Mouse (Mus musculus) retina, embryonic 14.5 days (tissue): ENCODE data around the gene Znrf3.
A peak's percentile ranks its signal among the peaks of the same experiment; 100 is the strongest.

Experiments used
- DNase-seq: peaks from one replicate; pipeline ENCODE4 v3.0.0-alpha.2; 2015; ENCODE audit warnings: low spot score

The Znrf3 gene

DNA sequence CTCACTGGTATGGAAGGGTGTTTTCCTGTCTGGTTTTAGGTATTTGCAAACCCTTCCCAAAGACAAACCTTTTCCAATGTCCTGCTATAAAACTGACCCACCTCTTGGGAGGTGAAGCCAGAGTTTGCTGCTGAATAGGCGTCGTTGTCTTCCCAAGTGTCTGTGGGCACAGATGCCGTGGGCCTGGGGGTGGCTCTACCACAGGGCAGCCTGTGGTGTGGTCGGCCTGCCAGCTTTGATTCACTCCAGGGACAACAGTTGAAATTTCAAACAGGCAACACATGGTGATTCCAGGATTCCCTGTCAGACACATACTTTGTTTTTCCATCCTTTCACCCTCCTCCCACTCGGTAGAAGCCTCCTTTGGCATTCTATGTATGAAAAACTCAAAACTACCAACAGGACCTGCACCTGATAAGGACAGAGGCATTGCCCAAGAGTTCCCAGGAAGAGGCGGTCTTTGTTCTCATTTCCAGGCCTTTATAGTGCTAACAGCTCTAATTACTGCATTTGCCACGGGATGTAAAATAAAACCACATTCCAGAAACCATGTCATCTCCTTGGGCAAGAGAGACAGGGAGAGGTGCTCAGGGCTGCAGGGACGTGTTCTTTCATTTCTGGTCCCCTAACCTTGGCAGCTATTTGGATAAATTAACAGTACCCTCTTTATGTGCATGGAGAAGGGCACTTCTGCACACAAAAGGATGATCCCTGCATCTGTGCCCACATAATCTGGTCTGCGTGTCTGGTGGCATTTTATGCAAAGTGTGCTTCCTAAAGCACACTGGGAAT, 173.2 kb downstream of the Znrf3 start:
- DNase-seq: no peak

DNA sequence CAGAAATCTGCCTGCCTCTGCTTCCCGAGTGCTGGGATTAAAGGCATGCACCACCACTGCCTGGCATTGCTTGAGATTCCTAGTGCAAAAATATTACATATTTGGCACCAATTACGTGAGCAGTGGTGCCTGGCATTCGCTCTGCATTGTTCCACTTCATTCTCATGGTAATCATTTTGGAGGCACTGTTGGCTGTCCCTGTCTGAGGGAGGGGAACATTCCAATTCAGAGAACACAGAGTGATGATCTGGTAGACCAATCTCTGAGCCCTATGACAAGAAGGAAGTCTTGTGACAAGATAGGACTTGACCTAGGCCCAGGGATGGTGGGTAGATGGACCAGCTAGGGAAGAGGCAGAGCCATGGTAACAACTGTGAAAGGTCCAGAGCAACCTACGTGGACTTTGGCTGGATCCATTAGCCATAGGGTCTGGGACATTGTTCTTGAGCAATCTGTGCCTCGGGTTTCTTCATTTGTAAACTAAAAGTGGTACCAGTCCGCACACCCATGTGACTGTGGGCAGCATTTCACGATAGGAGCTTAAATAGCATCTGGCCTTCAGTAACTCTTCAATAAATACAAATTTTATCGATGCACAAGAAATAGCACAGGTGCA, 174.7 kb downstream of the Znrf3 start:
- DNase-seq: no peak

DNA sequence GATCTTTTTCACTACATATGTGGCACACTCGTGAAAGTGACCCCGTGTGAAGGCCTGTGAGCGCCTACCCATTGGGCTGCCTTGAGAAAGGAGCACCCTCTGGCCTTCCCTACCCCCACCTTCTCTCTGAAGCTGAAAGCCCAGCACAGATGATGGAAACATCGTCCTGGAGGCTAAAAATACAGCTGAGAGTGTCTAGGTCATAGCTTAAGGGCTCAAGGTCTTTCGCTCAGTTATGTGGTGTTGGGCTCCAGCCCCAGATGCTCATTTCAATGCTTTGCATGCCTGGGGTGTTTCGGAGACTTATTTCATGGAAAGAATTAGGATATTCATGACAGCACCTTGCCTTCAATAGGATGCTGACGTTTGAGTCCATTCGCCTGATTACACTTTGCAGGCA, 178.9 kb downstream of the Znrf3 start:
- DNase-seq: no peak

DNA sequence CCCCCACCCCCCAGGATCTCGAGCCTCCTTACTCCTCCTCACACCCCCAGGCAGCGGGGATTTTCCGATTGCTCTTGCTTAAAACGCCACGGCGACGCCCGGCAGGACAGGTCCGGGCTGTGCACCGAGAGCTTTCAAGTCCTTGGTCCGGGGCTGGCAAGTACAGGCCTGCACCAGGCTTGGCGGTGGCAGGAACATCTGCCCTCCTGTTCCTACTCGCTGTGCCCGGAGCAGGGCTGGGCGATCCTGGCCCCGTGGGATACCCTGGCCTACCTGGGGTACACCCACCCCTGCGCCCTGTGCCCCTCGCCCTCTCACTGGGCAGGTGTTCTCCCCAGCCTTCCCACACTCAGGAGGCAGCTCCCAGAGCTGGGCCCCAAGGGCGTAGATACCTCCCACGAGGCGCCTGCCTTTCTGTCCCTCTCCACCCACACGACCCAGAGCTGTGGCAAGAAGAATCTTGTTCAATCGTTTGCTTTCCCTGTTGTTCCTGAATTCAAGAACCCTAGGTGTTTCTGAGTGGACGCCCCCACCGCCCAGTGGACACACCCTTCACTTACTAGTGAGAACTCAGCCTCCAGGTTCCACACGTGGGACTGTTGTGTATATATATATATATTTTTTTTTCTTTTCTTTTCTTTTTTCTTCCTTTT, 181.4 kb downstream of the Znrf3 start:
- DNase-seq: no peak

DNA sequence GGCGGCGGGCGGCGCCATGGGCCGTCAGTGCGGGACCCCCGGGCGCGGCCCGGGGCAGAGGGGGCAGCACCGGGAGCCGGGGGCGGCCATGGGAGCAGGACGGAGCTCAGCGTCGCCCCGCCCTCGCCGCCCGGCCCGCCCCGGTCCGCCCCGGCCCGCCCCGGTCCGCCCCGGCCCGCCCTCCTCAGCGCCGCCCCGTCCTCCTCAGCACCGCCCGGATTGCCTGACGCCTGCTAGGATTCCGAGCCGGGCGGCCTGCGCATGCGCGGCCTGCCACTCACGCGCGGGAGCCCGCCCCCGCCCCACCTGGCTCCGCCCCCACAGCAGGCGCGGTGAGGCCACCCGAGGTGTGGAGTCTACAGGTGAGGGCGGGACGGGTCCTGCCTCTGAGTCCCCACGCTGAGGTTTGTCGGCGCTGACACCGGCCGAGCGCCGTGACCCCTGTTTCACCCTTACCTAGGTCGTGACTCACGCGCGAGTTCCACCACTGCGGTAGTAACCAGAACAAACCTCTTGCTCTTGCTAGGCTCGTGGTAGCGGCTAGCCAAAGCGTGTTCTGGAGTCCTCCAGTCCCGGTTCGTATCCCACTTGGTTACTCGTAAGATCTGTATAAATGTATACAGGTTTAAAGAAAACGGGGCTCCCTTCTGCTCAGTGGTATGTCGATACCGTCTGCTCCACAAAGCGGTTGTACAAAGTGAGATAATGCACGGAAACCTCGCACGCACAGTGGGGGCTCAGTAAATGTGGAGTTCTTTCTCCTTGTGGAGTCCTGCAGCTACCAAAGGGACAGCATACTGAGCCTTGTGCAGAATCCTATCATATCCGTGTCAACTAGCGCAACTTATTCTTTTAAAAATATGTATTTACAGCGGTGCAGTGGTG, 182.9 kb downstream of the Znrf3 start, which contains the start of gene Kremen1:
TSS of gene Kremen1 (minus strand) at position 51 of the 885 bp plus-strand sequence.
- DNase-seq: peak; percentile 93

DNA sequence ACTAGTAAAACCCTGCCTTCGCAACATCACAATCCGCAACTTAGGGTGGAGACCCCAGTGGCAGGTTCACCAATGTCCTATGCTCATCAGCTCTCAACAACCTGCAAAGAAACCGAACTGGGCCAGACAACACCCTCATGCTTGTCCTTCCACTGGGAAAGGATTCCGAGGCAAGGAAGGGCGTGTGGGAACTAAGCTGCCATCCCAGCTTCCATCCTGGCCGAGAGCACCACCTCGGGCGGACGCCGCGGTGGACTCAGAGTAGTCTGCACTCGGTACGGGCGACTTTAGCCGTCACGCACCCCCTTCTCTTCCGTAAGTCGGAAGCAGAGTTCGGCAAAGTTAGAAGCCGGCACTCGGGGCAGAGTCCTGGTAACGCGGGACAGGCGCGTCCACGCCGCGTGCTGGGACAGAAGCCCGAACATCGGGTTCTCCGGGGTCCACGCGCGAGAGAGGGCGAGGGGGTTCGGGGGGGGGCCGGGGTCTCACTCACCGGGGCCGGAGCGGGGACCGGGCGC, 183.6 kb downstream of the Znrf3 start:
- DNase-seq: peak; percentile 57

DNA sequence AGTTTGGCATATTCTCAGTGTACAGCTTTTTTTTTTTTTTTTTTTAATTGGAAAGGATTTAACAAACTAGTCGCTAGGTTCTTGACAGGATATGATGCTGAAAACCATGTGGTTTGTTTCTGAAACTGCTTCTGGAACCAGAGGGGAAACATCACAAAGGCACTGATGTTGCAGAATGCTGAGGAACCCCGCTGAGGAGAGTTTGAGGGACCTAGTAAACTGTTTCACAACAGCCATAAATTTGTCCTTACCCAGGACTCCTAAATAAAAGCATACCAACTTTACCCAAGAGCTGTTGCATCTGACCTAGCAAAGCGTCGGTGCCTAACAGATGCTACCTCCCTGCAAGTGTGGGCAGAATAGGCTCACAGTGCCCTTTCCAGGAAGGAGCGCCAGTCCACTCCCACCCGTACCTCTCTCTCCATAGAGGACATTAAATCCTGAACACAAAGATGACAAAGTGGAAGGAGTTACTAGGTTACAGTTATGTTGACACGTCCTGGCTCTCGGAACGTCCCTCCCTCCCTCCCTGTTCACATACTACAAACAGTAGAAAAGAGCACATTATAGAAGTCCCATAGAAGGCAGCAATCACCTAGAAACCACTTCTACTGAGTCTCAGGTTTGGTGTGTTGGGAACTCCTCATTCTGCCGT, 184.6 kb downstream of the Znrf3 start:
- no peak for DNase-seq

DNA sequence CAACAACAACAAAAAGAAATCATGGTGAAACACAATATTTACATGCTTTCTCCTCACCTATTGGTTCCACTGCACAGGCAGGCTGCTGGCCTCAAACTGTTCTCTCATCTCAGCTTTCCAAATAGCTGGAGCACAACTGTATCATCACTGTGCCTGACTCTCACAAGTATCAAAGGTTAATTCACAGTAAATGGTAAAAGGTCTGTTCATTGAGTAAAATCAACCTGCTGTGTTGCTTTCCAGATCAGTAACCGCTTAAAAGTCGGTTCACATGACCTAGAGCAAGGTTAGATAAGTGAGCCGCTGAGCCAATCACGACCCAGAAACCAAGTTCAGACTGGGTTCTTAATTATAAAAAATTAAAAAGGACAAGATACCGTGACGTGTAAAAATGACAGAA, 186.6 kb downstream of the Znrf3 start:
- DNase-seq: no peak

DNA sequence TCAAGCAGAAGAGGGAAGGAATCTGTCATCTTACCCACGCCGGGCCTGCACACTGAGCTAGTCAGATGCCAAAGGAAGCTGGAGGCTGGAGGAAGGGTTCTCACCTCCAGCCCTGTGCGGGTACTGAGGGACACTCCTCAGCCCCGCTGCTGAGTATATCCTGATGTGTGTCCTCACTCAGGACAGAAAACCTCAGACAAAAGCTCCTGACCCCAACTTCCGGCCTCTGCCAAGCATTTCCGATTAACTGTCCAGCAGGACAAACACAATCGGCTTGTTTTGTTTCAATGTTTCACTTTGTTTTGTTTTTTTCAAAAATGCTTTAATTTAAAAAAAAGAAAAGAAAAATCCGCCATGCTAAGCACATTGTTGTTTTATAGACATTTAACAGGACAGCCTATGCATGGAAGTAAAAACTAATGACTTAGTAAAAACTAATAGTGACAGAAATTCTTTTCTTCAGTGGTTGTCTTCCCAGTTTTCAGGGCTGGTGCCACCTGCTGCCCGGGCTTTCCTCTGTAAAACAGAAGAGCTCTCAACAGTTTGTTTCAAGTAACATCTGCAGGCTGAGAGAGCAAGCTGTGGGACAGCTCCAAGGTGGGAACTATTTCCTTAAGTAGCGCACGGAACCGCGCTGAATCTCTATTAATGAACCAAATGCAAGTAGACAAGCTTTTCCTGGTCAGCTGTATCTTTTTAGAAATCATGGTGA, 187.3 kb downstream of the Znrf3 start:
- DNase-seq: no peak

DNA sequence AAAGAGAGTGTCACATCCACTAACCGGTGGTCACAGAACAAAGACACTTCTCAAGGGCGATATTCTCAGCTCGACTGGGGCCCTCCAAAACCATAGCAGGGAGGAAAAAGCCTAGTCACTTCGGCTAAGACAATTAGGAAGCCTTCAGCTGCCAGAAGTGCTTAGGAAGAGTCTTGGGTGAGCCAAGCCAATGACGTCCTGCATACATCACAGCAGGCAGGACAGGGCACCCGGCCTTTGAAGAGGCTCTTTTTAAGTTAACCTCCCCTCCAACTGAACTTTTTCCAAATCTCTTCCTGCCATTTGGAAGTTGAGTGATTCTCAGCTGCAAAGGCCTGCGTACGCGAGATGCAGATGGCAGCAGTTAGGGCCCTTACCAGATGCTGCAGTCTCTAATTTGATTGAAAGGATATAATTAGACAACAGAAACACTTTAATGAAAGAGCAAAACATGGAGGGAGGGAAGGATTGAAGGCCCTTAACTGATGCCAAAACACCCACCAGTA, 189.1 kb downstream of the Znrf3 start:
- DNase-seq: peak; percentile 80

DNA sequence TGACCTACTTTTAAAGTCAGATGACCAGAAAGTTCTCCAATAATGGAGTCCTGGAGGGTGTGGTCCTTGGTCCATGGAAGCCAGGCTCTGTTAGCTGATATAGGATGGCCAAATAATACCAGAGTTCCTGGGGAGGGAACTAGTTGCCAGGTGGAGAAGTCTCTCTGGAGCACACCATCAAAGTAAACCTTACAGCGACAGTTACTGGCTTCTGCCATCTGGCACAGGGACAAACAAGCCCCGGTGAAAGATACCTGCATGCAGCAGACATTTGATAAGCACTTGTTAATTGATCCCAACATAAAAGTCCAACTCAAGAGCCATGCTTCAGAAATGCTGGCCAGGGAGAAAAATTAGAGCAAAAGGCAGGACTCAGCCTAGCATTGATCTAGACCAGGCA, 190.6 kb downstream of the Znrf3 start:
- DNase-seq: no peak

DNA sequence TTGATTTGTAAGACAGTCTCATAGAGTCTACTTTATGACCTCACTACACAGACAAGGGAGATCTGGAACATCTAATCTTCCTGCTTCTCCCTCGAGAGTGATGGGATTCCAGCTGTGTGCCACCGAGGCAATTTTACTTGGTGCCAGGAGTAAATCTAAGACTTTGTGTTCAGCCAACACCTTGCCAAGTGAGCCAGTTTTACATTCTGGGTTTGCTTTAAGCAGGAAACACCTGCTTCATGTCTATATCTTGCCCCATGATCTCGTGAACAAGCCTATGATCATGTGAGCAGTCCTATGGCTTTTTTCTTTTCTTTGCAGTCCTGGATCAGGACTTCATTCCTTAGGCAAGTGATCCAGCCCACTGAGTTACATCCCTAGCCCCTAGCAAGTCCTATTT, 191.1 kb downstream of the Znrf3 start:
- no peak for DNase-seq

DNA sequence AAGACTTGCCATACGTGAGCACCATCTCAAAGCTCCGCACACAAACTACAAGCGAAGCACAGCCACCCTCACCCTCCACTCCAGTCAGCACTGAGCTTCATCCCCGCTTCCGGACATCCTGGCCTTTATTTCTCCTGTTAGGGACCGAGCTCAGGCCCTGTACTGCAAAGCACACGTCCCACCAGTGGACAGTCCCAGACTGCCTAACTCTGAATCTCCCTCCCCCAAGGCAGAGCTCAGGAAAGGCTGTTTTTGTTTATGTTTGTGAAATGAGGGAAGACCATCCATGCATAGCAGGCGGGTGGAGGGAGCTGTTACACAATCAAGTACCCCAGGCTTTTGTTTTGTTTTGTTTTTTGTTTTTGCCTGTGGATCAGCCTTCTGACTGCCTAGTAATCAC, 191.9 kb downstream of the Znrf3 start:
- DNase-seq: no peak

DNA sequence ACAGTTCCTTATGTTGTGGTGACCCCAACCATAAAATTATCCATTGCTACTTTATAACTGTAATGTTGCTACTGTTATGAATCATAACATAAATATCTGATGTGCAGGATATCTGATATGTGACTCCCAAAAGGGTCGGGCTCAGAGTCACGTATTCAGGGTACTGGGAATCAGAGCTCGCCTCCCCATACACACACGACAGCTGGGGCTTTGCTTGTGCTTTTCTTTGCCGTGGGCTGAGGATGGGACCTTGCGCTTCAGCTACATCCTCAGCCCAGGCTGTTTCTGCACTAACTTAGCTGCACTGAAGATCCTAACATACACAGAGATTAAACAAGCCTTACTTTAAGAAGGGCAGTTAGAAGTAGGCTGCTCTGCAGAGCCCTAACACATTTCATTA, 193.5 kb downstream of the Znrf3 start:
- DNase-seq: no peak

DNA sequence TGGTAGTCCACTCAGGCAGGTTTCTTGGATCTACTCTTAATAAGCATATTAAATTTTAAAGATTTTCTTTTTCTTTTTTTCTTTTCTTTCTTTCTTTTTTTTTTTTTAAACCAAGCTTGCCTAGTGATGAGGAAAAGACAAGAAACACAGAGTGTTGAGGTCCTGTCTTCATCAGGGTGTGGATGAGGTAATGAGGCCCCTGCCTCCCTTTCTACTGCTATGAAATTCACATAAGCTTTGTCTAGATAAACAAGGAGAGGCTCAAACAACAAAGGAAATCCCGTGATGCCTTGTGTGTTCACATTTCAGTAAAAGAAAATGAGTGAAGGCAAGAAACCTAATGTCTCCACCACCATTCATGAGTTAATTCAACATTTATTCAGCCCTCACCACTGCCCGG, 196.4 kb downstream of the Znrf3 start:
- no peak for DNase-seq

DNA sequence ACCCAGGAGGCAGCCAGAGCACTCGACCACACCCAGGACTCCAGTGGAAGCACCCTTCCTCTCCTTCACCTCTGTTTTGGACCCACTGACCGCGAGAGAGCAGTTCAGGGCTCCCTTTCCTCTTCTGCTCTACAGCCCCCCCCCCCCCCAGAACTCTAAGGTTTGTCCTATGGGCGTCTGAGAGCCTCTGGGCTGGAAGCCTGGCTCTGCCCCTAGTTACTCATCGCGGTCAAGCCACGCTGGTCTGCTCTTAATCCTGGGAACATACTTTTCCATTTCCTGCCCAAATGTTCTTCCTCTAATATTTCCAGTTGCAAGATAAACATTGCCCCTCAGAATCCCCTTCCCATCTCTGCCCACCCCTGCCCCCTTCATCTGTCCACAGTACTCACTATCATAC, 199.2 kb downstream of the Znrf3 start:
- no peak for DNase-seq

DNA sequence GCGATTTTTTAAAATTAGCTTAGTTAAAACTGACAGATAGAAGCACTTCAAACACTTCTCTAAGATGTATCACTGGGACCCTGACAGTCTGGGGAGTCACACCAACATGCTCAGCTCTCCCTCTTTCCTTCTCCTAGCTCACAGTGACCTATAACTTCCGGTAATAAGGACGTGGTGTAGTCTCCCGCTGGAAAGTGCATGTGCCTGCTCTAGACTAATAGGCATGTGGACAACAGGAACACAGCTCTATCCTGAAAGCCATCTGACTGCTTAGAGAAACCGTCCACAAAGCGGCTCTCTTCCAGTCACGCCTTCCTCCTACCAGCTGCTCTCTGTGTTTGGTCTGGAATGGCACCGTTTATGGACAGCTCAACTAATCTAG, 199.9 kb downstream of the Znrf3 start:
- no peak for DNase-seq

DNA sequence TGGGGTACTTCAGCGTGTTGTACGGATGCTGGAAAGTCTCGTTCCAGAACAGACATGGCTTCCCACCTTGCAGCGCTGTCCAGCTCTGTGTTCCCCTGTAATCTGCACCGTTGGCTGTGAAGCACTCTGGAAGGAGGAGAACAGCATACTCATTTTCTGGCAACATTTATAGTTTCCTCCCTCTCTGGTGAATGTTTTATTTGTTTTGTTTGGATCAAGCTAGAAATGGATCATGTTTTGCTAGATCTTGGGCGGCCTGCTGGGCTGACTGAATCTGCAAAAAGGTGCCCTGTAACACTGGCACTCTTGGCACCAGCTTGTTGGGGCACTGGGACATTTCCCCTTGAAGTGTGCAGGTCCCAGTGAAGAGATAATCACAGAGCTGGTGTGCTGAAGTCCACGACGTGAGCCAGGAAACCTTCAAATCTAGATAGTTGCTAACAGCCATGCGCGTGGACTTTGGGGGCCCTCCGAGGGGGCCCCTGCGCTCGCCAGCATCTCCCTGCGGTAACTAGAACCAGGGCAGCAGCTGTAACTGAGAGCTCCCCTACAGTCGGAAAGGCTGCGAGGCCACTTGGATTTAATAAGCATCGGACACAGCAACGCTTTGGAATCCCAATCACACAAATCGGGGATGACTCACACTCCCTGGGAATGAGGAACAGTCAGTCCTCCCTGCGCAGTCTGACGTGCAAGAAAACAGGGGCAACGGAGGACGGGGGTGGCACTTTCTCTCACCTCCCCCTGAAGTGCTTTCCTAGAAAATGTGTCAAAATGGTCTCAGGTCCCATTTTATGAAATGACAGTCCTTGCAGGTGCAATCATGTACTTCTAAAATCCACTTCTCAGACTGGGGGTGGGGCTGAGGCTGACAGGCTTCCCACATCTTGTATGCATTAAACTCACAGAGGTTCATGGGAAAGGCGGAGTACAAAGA, 200.6 kb downstream of the Znrf3 start:
- peak; percentile 31 for DNase-seq

DNA sequence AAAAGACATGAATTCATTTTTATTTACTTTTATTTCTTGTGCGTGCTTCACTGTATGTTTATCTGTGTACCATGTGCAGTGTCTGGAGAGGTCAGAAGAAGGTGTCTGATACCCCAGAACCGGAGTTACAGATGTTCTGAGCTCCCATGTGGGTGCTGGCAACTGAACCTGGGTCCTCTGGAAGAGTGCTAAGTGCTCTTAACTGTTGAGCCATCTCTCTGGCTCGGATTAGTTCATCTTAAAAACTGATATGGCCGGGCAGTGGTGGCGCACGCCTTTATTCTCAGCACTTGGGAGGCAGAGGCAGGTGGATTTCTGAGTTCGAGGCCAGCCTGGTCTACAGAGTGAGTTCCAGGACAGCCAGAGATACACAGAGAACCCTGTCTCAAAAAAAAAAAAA, 201.4 kb downstream of the Znrf3 start:
- no peak for DNase-seq

DNA sequence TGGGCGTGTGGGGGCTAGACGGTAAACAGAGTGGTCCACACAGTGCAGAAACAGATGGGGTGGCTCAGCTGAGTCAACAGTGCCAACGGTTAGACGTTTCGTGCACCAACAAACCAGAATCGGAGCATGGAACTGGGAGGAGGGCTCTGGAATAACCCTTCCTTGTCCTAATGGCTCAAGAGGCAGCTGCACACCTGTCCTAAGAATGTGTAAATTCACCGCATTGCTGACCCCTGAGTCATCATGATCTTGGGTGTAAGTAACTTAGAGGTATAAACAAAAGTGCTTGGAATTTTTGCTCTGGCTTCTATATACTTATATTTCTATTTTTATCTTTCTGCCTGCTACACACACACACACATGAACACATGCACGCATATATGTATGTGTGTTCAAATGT, 202.5 kb downstream of the Znrf3 start:
- DNase-seq: no peak
